ENCODE assay signal across 8 mouse cellular contexts in the genomic region with DNA sequence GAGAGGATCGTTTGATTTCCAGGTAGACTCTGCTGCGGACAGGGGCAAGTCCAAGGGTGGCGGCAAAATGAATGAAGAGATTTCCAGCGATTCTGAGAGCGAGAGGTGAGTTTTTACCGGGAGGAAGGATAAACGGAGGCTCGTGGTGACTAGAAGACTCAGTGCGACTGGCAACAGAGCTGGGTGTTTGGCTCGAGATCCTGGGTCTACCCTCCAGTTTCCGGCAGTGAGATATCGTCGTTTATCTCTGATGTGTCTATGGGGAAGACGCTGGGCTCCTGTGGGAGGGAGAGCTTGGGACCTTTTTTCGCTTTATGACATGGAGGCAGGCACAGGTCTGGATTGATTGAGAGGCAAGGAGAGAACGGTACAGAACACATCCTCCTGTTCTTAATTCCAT. TPM values are rescaled to one million over a fixed set of nuclear protein-coding genes. Genes with fewer than 3 reads are reported as not detected.
DNase-seq lines count a peak whose midpoint lies in the region; ATAC-seq and TF ChIP-seq lines count a peak whose summit lies in the region.

No protein-coding gene starts in this region.

- H3K4me3 ChIP-seq in kidney, embryonic 14.5 days (ENCODE audit: low read length): peak overlapping the region; percentile 70
- peak overlapping the region; percentile 74 for H3K4me3 ChIP-seq in embryonic facial prominence, embryonic 14.5 days (ENCODE audit: low read depth, low read length)
- peak overlapping the region; percentile 58 for H3K4me3 ChIP-seq in intestine, postnatal 0 days (ENCODE audit: low read depth, low read length)

- no peaks in the 10 kb centered on the region for H3K9me3 ChIP-seq in kidney, embryonic 14.5 days (ENCODE audit: control insufficient read depth, low read length)
- no peaks in the 10 kb centered on the region for H3K9me3 ChIP-seq in embryonic facial prominence, embryonic 14.5 days (ENCODE audit: control insufficient read depth, low read length)
- H3K9me3 ChIP-seq in intestine, postnatal 0 days (ENCODE audit: control insufficient read depth): no peaks in the 10 kb centered on the region

- H3K27ac ChIP-seq in kidney, embryonic 14.5 days (ENCODE audit: low read depth, low read length): no peak overlapping the region
- no peak overlapping the region for H3K27ac ChIP-seq in embryonic facial prominence, embryonic 14.5 days (replicated peaks; ENCODE audit: low read depth, low read length)
- H3K27ac ChIP-seq in intestine, postnatal 0 days (ENCODE audit: low read depth, low read length): no peak overlapping the region

- no peak for ATAC-seq in kidney, embryonic 14.5 days (ENCODE audit: low FRiP score, low TSS enrichment)
- no peak for ATAC-seq in embryonic facial prominence, embryonic 14.5 days (ENCODE audit: low read depth)
- no peak for ATAC-seq in intestine, postnatal 0 days

- H3K9ac ChIP-seq in kidney, embryonic 14.5 days (ENCODE audit: low read depth, low read length): peak overlapping the region; percentile 74
- peak overlapping the region; percentile 72 for H3K9ac ChIP-seq in embryonic facial prominence, embryonic 14.5 days (ENCODE audit: low read depth, low read length)
- H3K9ac ChIP-seq in intestine, postnatal 0 days (ENCODE audit: low read depth, low read length): peak overlapping the region; percentile 55

- TF ChIP-seq CTCF in intestine, postnatal 0 days (IDR thresholded peaks at IDR 0.05; ENCODE audit: low read depth): no peak

- peaks cover 19% of the 10 kb centered on the region for H3K4me1 ChIP-seq in kidney, embryonic 14.5 days (ENCODE audit: control insufficient read depth, insufficient read depth, low read length)
- peaks cover 5% of the 10 kb centered on the region for H3K4me1 ChIP-seq in embryonic facial prominence, embryonic 14.5 days (ENCODE audit: control insufficient read depth, insufficient read depth, low read length)
- peaks cover 8% of the 10 kb centered on the region for H3K4me1 ChIP-seq in intestine, postnatal 0 days (replicated peaks; ENCODE audit: control insufficient read depth, insufficient read depth, low read length)

- peak overlapping the region; percentile 79 for H3K4me2 ChIP-seq in kidney, embryonic 14.5 days (replicated peaks; ENCODE audit: low read depth, low read length)
- H3K4me2 ChIP-seq in embryonic facial prominence, embryonic 14.5 days (ENCODE audit: low read depth, low read length): peak overlapping the region; percentile 92
- peak overlapping the region; percentile 85 for H3K4me2 ChIP-seq in intestine, postnatal 0 days (replicated peaks; ENCODE audit: low read depth)

- peaks cover 20% of the 10 kb centered on the region for H3K36me3 ChIP-seq in kidney, embryonic 14.5 days (ENCODE audit: control insufficient read depth, insufficient read depth, low read length)
- peaks cover 26% of the 10 kb centered on the region for H3K36me3 ChIP-seq in embryonic facial prominence, embryonic 14.5 days (ENCODE audit: control insufficient read depth, insufficient read depth, low read length)
- H3K36me3 ChIP-seq in intestine, postnatal 0 days (ENCODE audit: control insufficient read depth, insufficient read depth): peaks cover 31% of the 10 kb centered on the region

- no peak for DNase-seq in kidney, postnatal 25 days
- DNase-seq in CD4-positive helper T cell, adult 2 months (ENCODE audit: low read depth, low spot score): peak; percentile 31
- DNase-seq in embryonic facial prominence, embryonic 14.5 days (ENCODE audit: low spot score): no peak
- DNase-seq in naive thymus-derived CD4-positive, alpha-beta T cell, adult 2 months (ENCODE audit: low read depth): peak; percentile 41
- DNase-seq in ovary, adult 18-20 months (ENCODE audit: low spot score): no peak
- no peak for DNase-seq in frontal cortex, postnatal 10 days (ENCODE audit: low spot score in 2 of 2)

- no peaks in the 10 kb centered on the region for H3K27me3 ChIP-seq in kidney, embryonic 14.5 days (ENCODE audit: control insufficient read depth, insufficient read depth, low read length)
- no peaks in the 10 kb centered on the region for H3K27me3 ChIP-seq in embryonic facial prominence, embryonic 14.5 days (replicated peaks; ENCODE audit: control insufficient read depth, insufficient read depth, low read length)
- H3K27me3 ChIP-seq in intestine, postnatal 0 days (replicated peaks; ENCODE audit: control insufficient read depth, insufficient read depth, low read length): no peaks in the 10 kb centered on the region

- WGBS in kidney, embryonic 14.5 days: 3% methylated on average over 16 of the region's 16 CpGs
- WGBS in embryonic facial prominence, embryonic 14.5 days: 3% methylated on average over 16 of the region's 16 CpGs
- WGBS in intestine, postnatal 0 days: under 1% methylated on average over 16 of the region's 16 CpGs

RNA-seq across cellular contexts. Expression of a gene that starts 0.9 kb away (rescaled TPM):
- polyA plus RNA-seq in kidney, embryonic 14.5 days (2014; fragmentation: Nextera tagmentation; extraction: Ambion mirVana): 1.9 and 2.7 TPM in 2 replicates
- 5.5 and 6.2 TPM in 2 replicates for polyA plus RNA-seq in embryonic facial prominence, embryonic 14.5 days (2014; fragmentation: Nextera tagmentation; extraction: Ambion mirVana)
- polyA plus RNA-seq in intestine, postnatal 0 days (2015; fragmentation: Nextera tagmentation; extraction: Ambion mirVana): 2.5 and 3.8 TPM in 2 replicates

RNA-seq across cellular contexts. Expression of a gene that starts 1.9 kb away (rescaled TPM):
- polyA plus RNA-seq in kidney, embryonic 14.5 days (2014; fragmentation: Nextera tagmentation; extraction: Ambion mirVana): 43.8 and 49.3 TPM in 2 replicates
- polyA plus RNA-seq in embryonic facial prominence, embryonic 14.5 days (2014; fragmentation: Nextera tagmentation; extraction: Ambion mirVana): 35.0 and 43.5 TPM in 2 replicates
- 17.7 and 19.4 TPM in 2 replicates for polyA plus RNA-seq in intestine, postnatal 0 days (2015; fragmentation: Nextera tagmentation; extraction: Ambion mirVana)

RNA-seq across cellular contexts. Expression of a gene that starts 11.9 kb away (rescaled TPM):
- polyA plus RNA-seq in kidney, embryonic 14.5 days (2014; fragmentation: Nextera tagmentation; extraction: Ambion mirVana): 0.37 and 0.66 TPM in 2 replicates
- polyA plus RNA-seq in embryonic facial prominence, embryonic 14.5 days (2014; fragmentation: Nextera tagmentation; extraction: Ambion mirVana): 0.36 and 0.60 TPM in 2 replicates
- 0.17 and 0.26 TPM in 2 replicates for polyA plus RNA-seq in intestine, postnatal 0 days (2015; fragmentation: Nextera tagmentation; extraction: Ambion mirVana)

RNA-seq across cellular contexts. Expression of a gene that starts 22.1 kb away (rescaled TPM):
- not detected in 2 replicates for polyA plus RNA-seq in kidney, embryonic 14.5 days (2014; fragmentation: Nextera tagmentation; extraction: Ambion mirVana)
- polyA plus RNA-seq in embryonic facial prominence, embryonic 14.5 days (2014; fragmentation: Nextera tagmentation; extraction: Ambion mirVana): not detected in 2 replicates
- polyA plus RNA-seq in intestine, postnatal 0 days (2015; fragmentation: Nextera tagmentation; extraction: Ambion mirVana): not detected in 2 replicates

RNA-seq across cellular contexts. Expression of a gene that starts 24.6 kb away (rescaled TPM):
- polyA plus RNA-seq in kidney, embryonic 14.5 days (2014; fragmentation: Nextera tagmentation; extraction: Ambion mirVana): 129 and 147 TPM in 2 replicates
- 90.2 and 101 TPM in 2 replicates for polyA plus RNA-seq in embryonic facial prominence, embryonic 14.5 days (2014; fragmentation: Nextera tagmentation; extraction: Ambion mirVana)
- polyA plus RNA-seq in intestine, postnatal 0 days (2015; fragmentation: Nextera tagmentation; extraction: Ambion mirVana): 13.8 and 15.7 TPM in 2 replicates

Comparison
In these comparisons a context has a peak if more than half of its experiments do, and no peak if none do; other contexts are left out.
1. DNase-seq: peak in CD4-positive helper T cell, adult 2 months (single experiment) and naive thymus-derived CD4-positive, alpha-beta T cell, adult 2 months (single experiment); none in kidney, postnatal 25 days (0 of 2), embryonic facial prominence, embryonic 14.5 days (single experiment), ovary, adult 18-20 months (single experiment) and frontal cortex, postnatal 10 days (0 of 2).
2. Peak in every context shown above with its lines, with median percentiles within 50 percentile points of each other: H3K4me2 ChIP-seq, H3K4me3 ChIP-seq and H3K9ac ChIP-seq.